Mouse (Mus musculus) forebrain, embryonic 14.5 days (tissue): ENCODE data around the gene Stx12. TPM values are rescaled to one million over a fixed set of nuclear protein-coding genes. Genes with fewer than 3 reads are reported as not detected.
"Not testable (repeated sequence)": the region's sequence is repeated elsewhere in the genome, so short reads cannot be mapped to it uniquely, and the experiment has no call there.

ENCODE experiments used
- ATAC-seq: fragments of 200-750 bp; cut with Nextera tagmentation; 2 replicates; pipeline ENCODE4 v1.8.0; 2017; ENCODE audit warnings: mild to moderate bottlenecking, moderate library complexity
- DNase-seq: peaks from one replicate; pipeline ENCODE4 v3.0.0-alpha.2; 2015; ENCODE audit warnings: low spot score
- H3K27ac ChIP-seq: fragments of 300-500 bp; sonication (generic); 2 replicates; pipeline ENCODE4 v1.5.1; 2014; ENCODE audit warnings: low read depth, mild to moderate bottlenecking, control low read depth, low read length, moderate library complexity
- H3K27me3 ChIP-seq: fragments of 300-500 bp; sonication (generic); replicated peaks from 2 replicates; pipeline ENCODE4 v1.6.1; 2014; ENCODE audit warnings: low read length, control low read depth, mixed read lengths; ENCODE audit not compliant: control insufficient read depth, insufficient read depth
- H3K36me3 ChIP-seq: fragments of 300-500 bp; sonication (generic); 2 replicates; pipeline ENCODE4 v1.6.1; 2014; ENCODE audit warnings: low read length, control low read depth; ENCODE audit not compliant: control insufficient read depth, insufficient read depth
- H3K4me1 ChIP-seq: fragments of 300-500 bp; sonication (generic); 2 replicates; pipeline ENCODE4 v1.6.1; 2014; ENCODE audit warnings: antibody characterized with exemption, low read length, control low read depth; ENCODE audit not compliant: control insufficient read depth, insufficient read depth
- H3K4me2 ChIP-seq: fragments of 300-500 bp; sonication (generic); 2 replicates; pipeline ENCODE4 v1.6.1; 2014; ENCODE audit warnings: mild to moderate bottlenecking, control low read depth, low read length
- H3K4me3 ChIP-seq: fragments of 300-500 bp; sonication (generic); 2 replicates; pipeline ENCODE4 v1.5.1; 2014; ENCODE audit warnings: low read depth, low read length, control low read depth
- H3K9ac ChIP-seq: fragments of 300-500 bp; sonication (generic); 2 replicates; pipeline ENCODE4 v1.6.1; 2014; ENCODE audit warnings: mild to moderate bottlenecking, low read length, control low read depth, moderate library complexity
- H3K9me3 ChIP-seq: fragments of 300-500 bp; sonication (generic); replicated peaks from 2 replicates; pipeline ENCODE4 v1.6.1; 2016; ENCODE audit warnings: low read length, control low read depth, mixed read lengths; ENCODE audit not compliant: control insufficient read depth
- WGBS: fragments of 180-500 bp; shearing (Covaris S2); extraction: QIAGEN DNeasy Blood & Tissue Kit; methylation state at CpG from one replicate; pipeline ENCODE4 v1.1.7; 2014; 5-methylcytosine and 5-hydroxymethylcytosine counted together
- polyA plus RNA-seq: library from polyadenylated mRNA; unstranded; fragments of >200 nt; fragmentation: Nextera tagmentation; extraction: Ambion mirVana; gene quantifications from 2 replicates; pipeline ENCODE4 v1.2.1, GENCODE M21; 2014

Stx12 gene
- 176 and 191 TPM in 2 replicates for polyA plus RNA-seq

DNA sequence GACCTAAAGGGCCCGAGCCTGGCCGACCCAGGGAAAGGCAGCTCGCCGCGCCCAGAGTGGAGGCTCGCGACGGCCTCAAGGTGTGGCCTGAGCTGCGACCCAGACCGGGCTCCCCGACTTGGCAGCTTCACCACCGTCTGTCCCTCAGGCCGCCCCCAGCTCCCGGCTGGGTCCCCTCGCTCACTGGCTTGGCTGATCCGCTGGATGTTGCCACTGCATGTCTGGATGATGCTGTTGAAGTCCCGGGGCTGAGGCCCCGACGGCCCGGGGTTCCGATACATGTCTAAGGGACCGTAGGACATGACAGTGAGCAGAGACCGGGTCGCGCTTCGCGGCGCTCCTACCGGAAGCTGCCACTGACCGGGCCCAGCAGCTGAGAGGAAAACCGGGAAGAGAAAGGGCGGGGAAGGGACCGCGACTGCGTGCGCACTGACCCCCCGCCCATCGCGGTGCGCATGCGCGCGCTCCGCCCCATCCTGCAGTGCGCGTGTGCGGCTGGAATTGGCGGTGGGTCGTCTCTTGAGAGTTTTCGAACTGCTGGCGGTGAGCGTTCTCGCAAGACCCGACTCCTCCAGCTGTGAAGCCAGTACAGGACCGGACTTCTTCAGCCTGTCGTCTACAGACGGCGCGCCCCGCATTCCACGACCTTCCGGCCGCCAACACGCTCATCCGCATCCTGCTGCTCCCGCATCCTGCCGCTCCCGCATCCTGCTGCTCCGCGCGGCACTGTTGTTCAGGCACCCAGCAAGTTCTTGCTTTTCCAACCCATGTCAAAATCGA is at the start of gene Stx12:
Gene Stx12, minus strand, starts transcription at position 446 of the 780 bp plus-strand sequence.
- H3K27me3 ChIP-seq, result no peaks in the 10 kb centered on the region
- H3K9me3 ChIP-seq, result no peaks in the 10 kb centered on the region
- WGBS, result under 1% methylated on average over 72 of the region's 72 CpGs

GRCm38 (mm10) chr4:132932752-132933404 is 48.6 kb upstream of the Stx12 start:
- 0 out of 2 replicates have a peak, but pooled peaks cover 2% of the 10 kb centered on the region for H3K4me1 ChIP-seq
- H3K27me3 ChIP-seq, result no peaks in the 10 kb centered on the region
- 83% methylated on average over 4 of the region's 4 CpGs for WGBS

More for the DNA sequence above, at the start of gene Stx12:
- Histone ChIP-seq H3K4me2 (peak within 1 kb of the TSS; percentile 96), H3K9ac (peak within 1 kb of the TSS; percentile 96), H3K4me3 (peak within 1 kb of the TSS; percentile 97), H3K36me3 (0 out of 2 replicates have a peak, but pooled peaks cover 7% of the 10 kb centered on the region), H3K4me1 (peaks cover 7% of the 10 kb centered on the region; the same call in 1 of the 2 replicates), H3K27ac (peak within 1 kb of the TSS; percentile 72; the same call in 1 of the 2 replicates)
- peak; percentile 94 for DNase-seq
- peak; percentile 97 for ATAC-seq

DNA sequence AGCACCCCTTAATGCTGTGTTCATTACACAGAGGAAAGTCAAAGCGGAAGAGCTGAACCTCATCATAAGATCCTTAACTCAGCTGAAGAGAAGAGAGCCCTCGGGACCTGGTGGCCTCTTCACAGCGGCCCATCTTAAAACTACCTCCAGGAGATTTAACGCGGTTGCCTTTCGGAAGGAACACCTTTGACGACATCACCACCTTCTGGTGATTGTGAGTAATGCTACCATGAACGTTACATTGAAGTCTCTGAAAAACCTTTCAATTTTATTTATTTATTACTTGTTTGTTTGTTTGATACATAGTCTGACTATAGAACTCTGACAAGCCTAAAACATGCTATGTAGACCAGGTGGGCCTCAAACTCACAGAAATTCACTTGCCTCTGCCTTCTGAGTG is 46.5 kb upstream of the Stx12 start:
- no peaks in the 10 kb centered on the region for H3K36me3 ChIP-seq
- H3K4me3 ChIP-seq, result no peak overlapping the region
- no peak overlapping the region for H3K4me2 ChIP-seq
- no peaks in the 10 kb centered on the region for H3K27me3 ChIP-seq
- ATAC-seq, result no peak
- H3K4me1 ChIP-seq, result no peaks in the 10 kb centered on the region
- H3K27ac ChIP-seq, result no peak overlapping the region
- no peaks in the 10 kb centered on the region for H3K9me3 ChIP-seq
- H3K9ac ChIP-seq, result no peak overlapping the region
- DNase-seq, result peak; percentile 72
- WGBS, result 5% methylated on average over 8 of the region's 8 CpGs

More at GRCm38 (mm10) chr4:132932752-132933404, 48.6 kb upstream of the Stx12 start:
- DNase-seq, result no peak
- H3K36me3 ChIP-seq, result no peaks in the 10 kb centered on the region
- no peak overlapping the region for H3K4me2 ChIP-seq
- H3K9me3 ChIP-seq, result no peaks in the 10 kb centered on the region
- no peak overlapping the region for H3K4me3 ChIP-seq
- H3K9ac ChIP-seq, result no peak overlapping the region
- no peak overlapping the region for H3K27ac ChIP-seq
- no peak for ATAC-seq

DNA sequence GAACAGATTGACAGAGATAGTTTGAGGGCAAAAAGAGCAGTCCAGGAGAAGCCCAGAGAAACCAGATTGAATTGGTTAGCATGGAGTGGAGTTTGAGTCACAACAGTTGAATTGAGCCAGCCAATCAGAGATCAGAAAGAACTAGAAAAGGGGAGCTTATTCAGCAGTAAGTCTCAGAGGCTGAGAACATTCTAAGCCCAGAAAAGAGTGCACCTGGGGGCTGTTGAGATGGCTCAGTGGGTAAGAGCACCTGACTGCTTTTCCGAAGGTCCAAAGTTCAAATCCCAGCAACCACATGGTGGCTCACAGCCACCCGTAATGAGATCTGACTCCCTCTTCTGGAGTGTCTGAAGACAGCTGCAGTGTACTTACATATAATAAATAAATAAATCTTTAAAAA is 42.2 kb upstream of the Stx12 start:
- not testable (repeated sequence) for H3K4me3 ChIP-seq, H3K9me3 ChIP-seq, H3K9ac ChIP-seq, H3K36me3 ChIP-seq, H3K4me2 ChIP-seq, DNase-seq, H3K27me3 ChIP-seq, H3K4me1 ChIP-seq, H3K27ac ChIP-seq, ATAC-seq
- WGBS, result 55% methylated on average over 2 of the region's 2 CpGs

DNA sequence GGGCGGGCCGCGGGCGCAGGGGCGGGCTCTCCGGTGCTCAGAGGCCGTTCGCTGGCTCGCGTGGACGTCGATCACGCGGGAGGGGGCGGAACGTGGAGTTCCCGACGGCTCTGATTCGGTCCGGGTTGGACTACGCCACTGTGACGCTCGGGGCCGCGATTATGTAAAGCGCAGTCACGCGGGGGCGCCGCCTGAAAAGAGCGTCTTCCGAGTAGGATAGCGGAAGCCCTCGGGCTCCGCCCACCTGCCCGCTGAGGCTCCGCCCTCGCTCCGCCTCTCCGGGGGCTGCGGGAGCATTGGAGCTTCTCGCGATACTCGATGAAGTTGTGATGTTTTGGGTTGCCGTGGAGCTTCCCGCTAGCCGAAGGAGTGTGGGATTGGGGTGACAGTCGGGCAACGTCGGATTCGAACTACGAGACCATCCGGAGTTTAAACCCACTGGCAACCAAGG is 38.3 kb upstream of the Stx12 start, which contains the start of gene Fam76a:
Gene Fam76a, minus strand, starts transcription at position 1 of the 451 bp plus-strand sequence.
- DNase-seq (peak; percentile 100), ATAC-seq (peak; percentile 99)
- Histone ChIP-seq H3K27me3 (no peaks in the 10 kb centered on the region), H3K4me1 (peaks cover 10% of the 10 kb centered on the region), H3K27ac (peak within 1 kb of the TSS; percentile 84), H3K9me3 (no peaks in the 10 kb centered on the region), H3K4me2 (peak within 1 kb of the TSS; percentile 81), H3K36me3 (peaks cover 9% of the 10 kb centered on the region; the same call in 1 of the 2 replicates), H3K9ac (peak within 1 kb of the TSS; percentile 94), H3K4me3 (peak within 1 kb of the TSS; percentile 99)
- WGBS, result under 1% methylated on average over 48 of the region's 53 CpGs

DNA sequence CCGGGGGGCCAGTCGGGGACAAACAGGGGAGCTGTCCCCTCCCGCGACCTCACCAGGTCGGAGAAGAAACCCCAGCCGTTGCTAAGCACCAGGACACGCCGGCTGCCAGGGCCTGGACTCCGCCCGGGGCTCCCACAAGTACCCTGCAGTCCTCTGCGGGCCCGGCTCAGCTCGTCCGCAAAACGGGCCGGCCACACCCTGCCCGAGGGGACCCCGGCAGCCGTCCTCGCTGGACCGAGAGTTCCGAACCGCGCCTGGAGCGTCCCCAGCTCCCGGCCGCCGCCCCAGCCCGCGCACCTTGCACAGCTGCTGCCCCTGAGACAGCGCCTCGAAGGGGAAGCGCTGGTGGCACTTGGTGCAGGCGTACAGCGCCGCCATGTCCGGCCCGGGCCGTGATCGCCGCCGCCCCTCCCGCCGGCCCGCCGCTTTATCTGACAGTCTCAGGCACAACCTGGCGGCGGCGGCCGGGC is 37.8 kb upstream of the Stx12 start:
- Histone ChIP-seq H3K4me1 (peaks cover 10% of the 10 kb centered on the region), H3K36me3 (peaks cover 14% of the 10 kb centered on the region; the same call in 1 of the 2 replicates), H3K27ac (peak overlapping the region; percentile 84), H3K9ac (peak overlapping the region; percentile 94), H3K4me3 (peak overlapping the region; percentile 99), H3K9me3 (no peaks in the 10 kb centered on the region), H3K4me2 (peak overlapping the region; percentile 78), H3K27me3 (no peaks in the 10 kb centered on the region)
- DNase-seq (peak; percentile 46), ATAC-seq (no peak; the same call in 1 of the 2 replicates)
- WGBS, result under 1% methylated on average over 43 of the region's 50 CpGs

GRCm38 (mm10) chr4:132921488-132921887 is 37.2 kb upstream of the Stx12 start:
- Histone ChIP-seq H3K4me3 (peak overlapping the region; percentile 99), H3K4me2 (peak overlapping the region; percentile 78), H3K9ac (peak overlapping the region; percentile 94), H3K9me3 (no peaks in the 10 kb centered on the region), H3K4me1 (peaks cover 10% of the 10 kb centered on the region), H3K27ac (no peak overlapping the region), H3K27me3 (no peaks in the 10 kb centered on the region), H3K36me3 (peaks cover 18% of the 10 kb centered on the region)
- 40% methylated on average over 12 of the region's 12 CpGs for WGBS
- ATAC-seq, result no peak
- no peak for DNase-seq

DNA sequence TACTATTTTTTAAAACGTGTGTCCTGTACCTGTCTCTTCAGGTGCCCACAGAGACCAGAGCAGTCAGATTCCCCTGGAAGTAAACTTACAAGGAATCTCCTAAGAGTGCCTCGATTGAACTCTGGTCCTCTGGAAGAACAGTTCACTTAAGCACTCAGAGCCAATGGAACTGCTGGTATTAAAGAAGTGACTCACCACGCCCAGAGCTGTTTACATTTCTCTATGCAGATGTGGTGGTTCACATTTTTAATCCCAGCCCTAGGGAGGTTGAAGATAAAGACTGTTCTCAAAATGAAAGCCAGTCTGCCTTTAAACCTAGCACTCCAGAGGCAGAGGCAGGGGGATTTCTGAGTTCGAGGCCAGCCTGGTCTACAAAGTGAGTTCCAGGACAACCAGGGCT is 35.9 kb upstream of the Stx12 start:
- ATAC-seq, result no peak
- no peak overlapping the region for H3K4me3 ChIP-seq
- H3K4me2 ChIP-seq, result no peak overlapping the region
- H3K27me3 ChIP-seq, result no peaks in the 10 kb centered on the region
- peaks cover 10% of the 10 kb centered on the region for H3K4me1 ChIP-seq
- H3K36me3 ChIP-seq, result peaks cover 26% of the 10 kb centered on the region
- H3K27ac ChIP-seq, result no peak overlapping the region
- WGBS, result 92% methylated on average over 4 of the region's 4 CpGs
- DNase-seq, result no peak
- no peaks in the 10 kb centered on the region for H3K9me3 ChIP-seq
- no peak overlapping the region for H3K9ac ChIP-seq
